ENCODE assay signal across 14 mouse cellular contexts in genomic region chr8:88680566-88680965, GRCm38 (mm10).
"Had no signal": no experiment of that assay in that cellular context is flagged by ENCODE, and none has a peak within 500 bp of the region (broad histone marks: within the 10 kb centered on the region; RNA-seq: fewer than 3 reads in every experiment).

No protein-coding gene starts in this region.

- ATAC-seq: hindbrain, postnatal 0 days; intestine, embryonic 16.5 days had no signal

- DNase-seq: gastrocnemius, postnatal 14 days; gastrocnemius, postnatal 36 days; heart, adult 2 months; heart, postnatal 14 days; heart, postnatal 36 days; kidney, adult 18-20 months; kidney, adult 8-10 months; kidney, postnatal 10 days; kidney, postnatal 25 days; kidney, postnatal 4 days; liver; liver, embryonic 13.5 days had no signal
